Mouse (Mus musculus) testis, adult 2 months (tissue): Measurements from ENCODE around the gene Itgb5. TPM values are rescaled to one million over a fixed set of nuclear protein-coding genes. Genes with fewer than 3 reads are reported as not detected.

Experiments
- H3K27ac ChIP-seq: fragments of 200-500 bp; 2 replicates; pipeline ENCODE4 v1.5.1; 2012; ENCODE audit warnings: low read depth, low read length; ENCODE audit not compliant: control insufficient read depth, insufficient read depth
- H3K27me3 ChIP-seq: fragments of 200-500 bp; 2 replicates; pipeline ENCODE4 v1.6.1; 2012; ENCODE audit warnings: mild to moderate bottlenecking, low read length, moderate library complexity; ENCODE audit not compliant: control insufficient read depth, insufficient read depth
- H3K36me3 ChIP-seq: fragments of 200-500 bp; 2 replicates; pipeline ENCODE4 v1.6.1; 2012; ENCODE audit warnings: mild to moderate bottlenecking, low read length; ENCODE audit not compliant: control insufficient read depth, insufficient read depth
- H3K4me1 ChIP-seq: fragments of 200-500 bp; 2 replicates; pipeline ENCODE4 v1.6.1; 2012; ENCODE audit warnings: low read length; ENCODE audit not compliant: control insufficient read depth, insufficient read depth
- H3K4me3 ChIP-seq: fragments of 200-500 bp; 2 replicates; pipeline ENCODE4 v1.5.1; 2012; ENCODE audit warnings: low read depth, mild to moderate bottlenecking, low read length, moderate library complexity, mixed read lengths; ENCODE audit not compliant: control insufficient read depth
- CTCF ChIP-seq: fragments of 200-500 bp; IDR thresholded peaks from 2 replicates; pipeline ENCODE4 v1.5.1; 2012; ENCODE audit warnings: low read depth, mild to moderate bottlenecking, inconsistent platforms, low read length, moderate library complexity; ENCODE audit not compliant: control insufficient read depth, insufficient read depth, insufficient replicate concordance
- POLR2A ChIP-seq: fragments of 200-500 bp; IDR thresholded peaks from 2 replicates; pipeline ENCODE4 v1.6.1; 2012; ENCODE audit warnings: low read depth, mild to moderate bottlenecking, inconsistent platforms, low read length, moderate library complexity; ENCODE audit not compliant: control insufficient read depth
- polyA plus RNA-seq: library from polyadenylated mRNA; depleted of rRNA; stranded (reverse); fragments of >200 nt; gene quantifications from 2 replicates; pipeline ENCODE4 v1.2.3, GENCODE M21; 2012

The Itgb5 gene
- polyA plus RNA-seq, 1 experiment, result 33.0 TPM

DNA sequence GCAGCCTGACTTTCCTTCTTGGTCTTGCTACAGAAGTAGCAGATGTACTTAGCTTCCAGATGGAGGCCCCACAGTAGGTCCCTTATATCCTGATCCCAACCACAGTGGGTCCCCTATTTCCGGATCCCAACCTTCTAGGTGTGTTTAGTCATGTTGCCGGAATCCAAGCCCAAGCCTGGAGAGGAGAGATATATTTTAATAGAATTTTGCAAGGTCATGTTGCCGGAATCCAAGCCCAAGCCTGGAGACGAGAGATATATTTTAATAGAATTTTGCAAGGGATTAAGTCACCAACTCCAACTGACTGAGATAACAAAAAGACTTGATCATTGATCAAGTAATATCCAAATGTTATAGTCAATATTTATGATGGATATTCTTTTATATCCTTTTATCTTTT is 51.3 kb downstream of the Itgb5 start:
- TF ChIP-seq POLR2A, result no peak
- TF ChIP-seq CTCF, result no peak

DNA sequence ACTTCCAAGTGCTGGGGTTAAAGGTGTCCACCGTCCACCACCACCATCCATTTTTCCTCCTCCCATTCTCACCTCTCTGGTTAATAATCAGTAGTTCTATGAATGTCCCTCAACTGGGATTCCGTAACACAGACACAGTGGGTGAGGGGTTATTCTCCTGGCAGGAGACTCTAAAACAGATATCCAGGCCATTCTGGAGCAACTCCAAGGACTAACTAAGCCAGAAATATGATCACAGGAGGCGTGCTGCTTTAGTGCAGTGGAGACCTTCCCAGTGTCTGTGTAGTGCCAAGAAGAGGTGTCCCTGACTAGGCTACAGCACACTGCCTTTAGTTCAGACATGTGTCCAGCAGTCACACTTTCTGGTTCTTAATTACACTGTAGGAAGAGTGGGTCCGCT is 53.1 kb downstream of the Itgb5 start:
- Histone ChIP-seq H3K4me1 (peaks cover 12% of the 10 kb centered on the region), H3K36me3 (no peaks in the 10 kb centered on the region), H3K4me3 (no peak overlapping the region), H3K27ac (no peak overlapping the region), H3K27me3 (no peaks in the 10 kb centered on the region)
- no peak for TF ChIP-seq POLR2A
- no peak for TF ChIP-seq CTCF

More for the DNA sequence above, 51.3 kb downstream of the Itgb5 start:
- Histone ChIP-seq H3K36me3 (no peaks in the 10 kb centered on the region), H3K4me3 (no peak overlapping the region), H3K27ac (no peak overlapping the region), H3K4me1 (peaks cover 12% of the 10 kb centered on the region), H3K27me3 (no peaks in the 10 kb centered on the region)

DNA sequence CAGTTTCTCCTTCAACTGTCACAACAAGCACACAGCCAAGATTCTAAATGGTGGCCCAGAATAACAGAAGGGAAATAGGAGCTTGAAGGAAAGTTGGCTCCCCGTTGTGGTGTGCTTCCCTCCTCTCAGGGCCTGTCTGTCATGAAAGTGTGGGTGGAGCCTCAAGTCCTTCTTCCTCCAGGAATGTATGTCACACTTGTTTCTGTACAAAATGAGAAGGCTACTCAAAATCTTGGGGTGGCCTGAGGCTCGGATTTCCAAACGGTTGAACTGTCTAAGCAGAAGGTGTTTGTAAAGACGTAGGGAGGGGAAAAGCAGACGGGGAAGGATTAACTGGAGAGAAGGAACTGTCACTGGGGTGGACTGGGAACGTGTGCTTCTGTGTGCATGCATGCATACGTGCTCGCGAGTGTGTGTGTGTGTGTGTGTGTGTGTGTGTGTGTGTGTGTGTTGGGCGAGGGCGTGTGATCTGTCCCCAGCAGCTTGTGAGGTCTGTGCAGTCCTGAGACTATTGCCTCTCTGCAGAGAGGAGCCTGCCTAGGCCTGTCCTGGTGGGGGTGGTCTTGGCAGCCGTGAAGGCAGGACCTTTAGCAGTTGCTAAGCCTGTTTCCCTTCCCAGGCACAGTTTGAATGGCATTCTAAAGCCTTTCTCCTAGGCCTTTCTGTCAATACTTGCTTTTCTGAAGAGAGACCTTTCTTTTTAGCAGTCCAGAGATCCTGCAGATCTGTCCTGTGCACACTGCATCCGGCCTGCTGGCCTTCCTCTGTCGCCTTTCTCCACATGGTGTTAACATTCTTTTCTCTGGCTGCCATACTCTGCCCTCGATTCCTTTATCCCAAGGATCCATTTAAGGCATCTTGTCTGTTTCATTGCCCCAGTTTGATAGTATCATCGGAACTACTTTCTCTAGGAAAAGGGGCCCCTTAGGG is 53.8 kb downstream of the Itgb5 start:
- TF ChIP-seq CTCF, result no peak
- TF ChIP-seq POLR2A, result no peak
- H3K27me3 ChIP-seq, result no peaks in the 10 kb centered on the region
- no peaks in the 10 kb centered on the region for H3K36me3 ChIP-seq
- H3K4me1 ChIP-seq, result peaks cover 12% of the 10 kb centered on the region
- no peak overlapping the region; the same call in 1 of the 2 replicates for H3K27ac ChIP-seq
- no peak overlapping the region for H3K4me3 ChIP-seq

DNA sequence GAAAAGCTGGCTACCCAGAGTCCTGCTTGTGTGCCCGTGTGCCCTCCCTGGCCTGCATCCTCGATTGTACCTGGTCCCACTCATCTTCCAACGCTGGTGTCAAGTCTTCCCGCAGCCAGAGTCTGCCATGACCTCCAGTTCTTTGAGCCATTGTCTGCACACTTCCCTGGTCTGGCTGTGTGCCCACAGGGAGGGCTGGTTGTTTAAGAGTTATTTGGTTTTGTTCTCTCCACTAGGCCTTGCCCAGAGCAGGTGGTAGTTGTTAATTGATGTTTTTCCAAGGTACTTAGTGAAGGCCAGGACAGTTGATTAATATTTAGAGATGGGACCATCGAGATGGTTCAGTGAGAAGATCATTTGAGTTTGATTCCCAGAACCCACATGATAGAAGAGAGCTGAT is 54.7 kb downstream of the Itgb5 start:
- no peak for TF ChIP-seq CTCF
- no peak for TF ChIP-seq POLR2A
- peaks cover 12% of the 10 kb centered on the region for H3K4me1 ChIP-seq
- H3K36me3 ChIP-seq, result no peaks in the 10 kb centered on the region
- H3K27ac ChIP-seq, result no peak overlapping the region
- H3K27me3 ChIP-seq, result no peaks in the 10 kb centered on the region
- H3K4me3 ChIP-seq, result no peak overlapping the region

DNA sequence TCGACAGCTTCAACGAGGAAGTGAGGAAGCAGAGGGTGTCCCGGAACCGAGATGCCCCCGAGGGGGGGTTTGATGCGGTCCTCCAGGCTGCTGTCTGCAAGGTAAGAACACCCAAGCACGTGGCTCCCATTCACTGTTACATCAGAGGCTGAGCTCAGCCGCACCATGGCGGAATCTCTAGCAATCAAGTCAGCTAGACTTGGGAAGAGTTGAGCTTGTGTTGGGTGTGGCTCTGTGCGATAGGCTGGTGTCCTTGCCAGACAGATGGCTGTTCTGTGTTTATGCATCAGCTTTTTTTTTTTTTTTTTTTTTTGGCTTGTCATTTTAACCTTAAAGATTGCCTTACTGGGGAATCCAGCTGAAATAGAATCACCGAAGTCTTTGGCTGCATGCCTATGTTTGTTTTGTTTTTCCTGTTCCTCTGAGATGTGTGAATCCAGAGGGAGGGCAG is 55.6 kb downstream of the Itgb5 start:
- no peaks in the 10 kb centered on the region for H3K36me3 ChIP-seq
- TF ChIP-seq CTCF (no peak), POLR2A (no peak)
- no peak overlapping the region for H3K27ac ChIP-seq
- no peak overlapping the region for H3K4me3 ChIP-seq
- H3K4me1 ChIP-seq, result peaks cover 12% of the 10 kb centered on the region
- no peaks in the 10 kb centered on the region for H3K27me3 ChIP-seq

DNA sequence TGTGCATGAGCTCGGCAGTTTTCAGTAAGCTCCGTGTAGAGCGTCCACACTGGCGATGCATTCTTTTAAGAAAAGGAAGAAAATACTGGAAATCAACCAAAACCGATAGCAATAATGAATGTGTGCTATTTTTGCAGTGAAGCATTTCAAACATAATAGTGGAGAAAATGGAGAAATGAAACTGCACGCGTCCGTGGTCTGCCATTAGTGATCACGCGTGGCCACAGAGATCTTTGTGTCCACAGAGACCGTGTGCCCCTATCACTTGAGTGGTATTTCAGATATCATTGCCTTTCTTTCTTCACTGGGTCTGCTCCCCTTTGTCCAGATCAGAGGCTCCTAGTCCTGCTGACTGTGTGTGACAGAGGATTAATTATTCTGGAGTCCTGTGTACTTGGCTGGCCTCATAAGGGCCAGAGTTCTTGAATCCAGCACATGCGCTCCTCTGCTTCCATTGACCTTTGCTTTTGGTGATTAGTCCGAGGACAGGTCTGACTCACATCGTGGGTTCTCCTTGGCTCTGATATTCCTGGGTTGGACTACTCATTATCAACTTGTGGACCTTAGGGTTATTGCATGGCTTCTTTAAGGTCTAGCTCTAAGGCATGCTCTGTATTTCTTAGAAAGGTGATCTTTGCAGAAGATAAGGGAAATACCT is 56.3 kb downstream of the Itgb5 start:
- Histone ChIP-seq H3K4me3 (no peak overlapping the region), H3K4me1 (peaks cover 12% of the 10 kb centered on the region), H3K27me3 (no peaks in the 10 kb centered on the region), H3K27ac (no peak overlapping the region), H3K36me3 (no peaks in the 10 kb centered on the region)
- no peak for TF ChIP-seq CTCF
- no peak for TF ChIP-seq POLR2A

DNA sequence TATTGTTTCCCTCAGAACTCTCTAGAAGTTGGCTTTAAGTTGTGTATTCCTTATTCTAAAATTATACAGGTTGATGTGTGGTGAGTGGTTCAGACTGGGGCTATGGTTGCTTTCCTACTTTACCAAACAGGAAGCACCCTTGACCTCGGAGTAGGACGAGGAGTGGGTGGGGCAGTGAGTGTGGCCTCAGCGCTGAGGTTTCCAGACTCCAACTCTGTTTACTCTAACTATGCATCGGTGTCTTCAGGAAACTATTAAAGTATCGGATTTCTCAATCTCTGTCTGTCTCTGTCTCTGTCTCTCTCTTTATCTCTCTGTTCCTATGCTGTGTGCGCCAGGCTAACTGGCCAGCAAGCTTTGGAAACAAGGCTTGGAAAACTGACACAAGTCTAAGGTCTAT is 57.2 kb downstream of the Itgb5 start:
- Histone ChIP-seq H3K4me1 (peaks cover 13% of the 10 kb centered on the region), H3K27me3 (no peaks in the 10 kb centered on the region), H3K4me3 (no peak overlapping the region), H3K27ac (no peak overlapping the region), H3K36me3 (no peaks in the 10 kb centered on the region)
- TF ChIP-seq POLR2A (no peak), CTCF (no peak)
